Mouse (Mus musculus) ES-E14 (cell line): ENCODE data around the gene R3hdm2. TPM values are rescaled to one million over a fixed set of nuclear protein-coding genes. Genes with fewer than 3 reads are reported as not detected.

Experiments
- DNase-seq: peaks from one replicate; pipeline ENCODE4 v3.0.0-alpha.2; 2013; ENCODE audit warnings: low read depth, low spot score
- H3K27ac ChIP-seq: 2 replicates; pipeline ENCODE4 v1.5.1; 2012; ENCODE audit warnings: low read depth, mild to moderate bottlenecking, low read length, moderate library complexity, mixed read lengths; ENCODE audit not compliant: poor library complexity, insufficient read depth, severe bottlenecking
- H3K36me3 ChIP-seq: 2 replicates; pipeline ENCODE4 v1.6.1; 2012; ENCODE audit warnings: mild to moderate bottlenecking, low read length, moderate library complexity, mixed read lengths; ENCODE audit not compliant: control insufficient read depth, poor library complexity, insufficient read depth, severe bottlenecking
- H3K4me1 ChIP-seq, 2 experiments: fragments of 150-350 bp in 1 of 2; sonication (generic) in 1 of 2; 2 replicates each; pipeline ENCODE4 v1.6.1; 2012; ENCODE audit warnings: low read length in 2 of 2, mild to moderate bottlenecking in 1 of 2, mixed read lengths in 1 of 2; ENCODE audit not compliant: control insufficient read depth in 2 of 2, insufficient read depth in 2 of 2, poor library complexity in 1 of 2
- H3K4me3 ChIP-seq, 2 experiments: fragments of 150-350 bp in 1 of 2; sonication (generic) in 1 of 2; 2 replicates each; pipeline ENCODE4 v1.5.1; 2012; ENCODE audit warnings: low read length in 2 of 2, low read depth in 1 of 2, mild to moderate bottlenecking in 1 of 2, mixed read lengths in 1 of 2; ENCODE audit not compliant: insufficient read depth in 1 of 2, poor library complexity in 1 of 2, severe bottlenecking in 1 of 2
- H3K9ac ChIP-seq: 2 replicates; pipeline ENCODE4 v1.6.1; 2012; ENCODE audit warnings: low read depth, mild to moderate bottlenecking, low read length, mixed read lengths; ENCODE audit not compliant: poor library complexity, insufficient read depth, severe bottlenecking
- H3K9me3 ChIP-seq: fragments of 150-350 bp; sonication (generic); 2 replicates; pipeline ENCODE4 v1.6.1; 2012; ENCODE audit warnings: low read depth, mild to moderate bottlenecking, low read length; ENCODE audit not compliant: control insufficient read depth, insufficient read depth
- CHD2 ChIP-seq: IDR thresholded peaks from 2 replicates; pipeline ENCODE4 v1.6.1; 2014; ENCODE audit warnings: mild to moderate bottlenecking, low read depth, low read length, inconsistent platforms
- HCFC1 ChIP-seq: IDR thresholded peaks from 2 replicates; pipeline ENCODE4 v1.6.1; 2012; ENCODE audit warnings: low read length, inconsistent platforms, borderline replicate concordance; ENCODE audit not compliant: insufficient read depth
- MAFK ChIP-seq: IDR thresholded peaks from 2 replicates; pipeline ENCODE4 v1.6.1; 2014; ENCODE audit warnings: mild to moderate bottlenecking, low read depth, low read length, inconsistent platforms; ENCODE audit not compliant: insufficient read depth
- ZC3H11A ChIP-seq: IDR thresholded peaks from 2 replicates; pipeline ENCODE4 v1.6.1; 2012; ENCODE audit warnings: low read depth, mild to moderate bottlenecking, inconsistent platforms, low read length, borderline replicate concordance
- ZNF384 ChIP-seq: IDR thresholded peaks from 2 replicates; pipeline ENCODE4 v1.6.1; 2012; ENCODE audit warnings: low read depth, low read length, inconsistent platforms
- in situ Hi-C, 2 experiments: fragments of 600-800 bp; cut with MboI; formaldehyde crosslinking; loops; one replicate each; pipeline ENCODE4 v1.15.1; 2025; ENCODE audit warnings: low sequenced_read_pairs in 2 of 2, inconsistent platforms in 1 of 2; ENCODE audit not compliant: unreplicated experiment in 2 of 2
- total RNA-seq: library from RNA; depleted of rRNA; stranded (reverse); fragments of 300-350 nt; gene quantifications from 2 replicates; pipeline ENCODE4 v1.2.3, GENCODE M21; 2012

R3hdm2 gene
- total RNA-seq, 1 experiment = 25.5 TPM

GRCm38 (mm10) chr10:127351719-127352118, 28.4 kb upstream of the R3hdm2 start:
- Histone ChIP-seq H3K36me3 (no peaks in the 10 kb centered on the region), H3K4me3 (peak overlapping the region in 1 of 2 experiments; percentile 1; a peak in 1 of 4 replicates), H3K9me3 (no peaks in the 10 kb centered on the region), H3K4me1 (peaks cover 3 to 12% of the 10 kb centered on the region in 2 experiments; a peak in 3 of 4 replicates), H3K9ac (no peak overlapping the region), H3K27ac (no peak overlapping the region)
- TF ChIP-seq MAFK (no peak), CHD2 (no peak), ZNF384 (no peak), HCFC1 (no peak), ZC3H11A (no peak)
- DNase-seq = no peak
- in situ Hi-C loops = no loop called here

GRCm38 (mm10) chr10:127352187-127352586, 27.9 kb upstream of the R3hdm2 start:
- DNase-seq = no peak
- no peak overlapping the region; the same call in 1 of the 2 replicates for H3K9ac ChIP-seq
- no peak overlapping the region for H3K27ac ChIP-seq
- in situ Hi-C loops = no loop called here
- H3K4me3 ChIP-seq = peak overlapping the region in 1 of 2 experiments; percentile 19; a peak in 1 of 4 replicates
- H3K4me1 ChIP-seq = peaks cover 3 to 12% of the 10 kb centered on the region in 2 experiments; a peak in 3 of 4 replicates
- no peaks in the 10 kb centered on the region for H3K36me3 ChIP-seq
- H3K9me3 ChIP-seq = no peaks in the 10 kb centered on the region
- TF ChIP-seq ZNF384 (no peak), MAFK (no peak), HCFC1 (no peak), ZC3H11A (no peak), CHD2 (no peak)

GRCm38 (mm10) chr10:127352766-127353165, 27.4 kb upstream of the R3hdm2 start:
- Histone ChIP-seq H3K36me3 (no peaks in the 10 kb centered on the region), H3K9me3 (no peaks in the 10 kb centered on the region), H3K4me3 (no peak overlapping the region), H3K9ac (no peak overlapping the region), H3K27ac (no peak overlapping the region), H3K4me1 (peaks cover 3 to 12% of the 10 kb centered on the region in 2 experiments; a peak in 3 of 4 replicates)
- in situ Hi-C loops = no loop called here
- no peak for TF ChIP-seq ZC3H11A
- no peak for TF ChIP-seq ZNF384
- no peak for TF ChIP-seq HCFC1
- no peak for TF ChIP-seq CHD2
- no peak for TF ChIP-seq MAFK
- DNase-seq = no peak

GRCm38 (mm10) chr10:127353909-127354895, 25.9 kb upstream of the R3hdm2 start, which contains the start of gene Inhbe:
Inhbe (minus strand) TSS chr10:127354411.
- Histone ChIP-seq H3K9ac (no peak within 1 kb of the TSS), H3K36me3 (no peaks in the 10 kb centered on the region), H3K4me3 (no peak within 1 kb of the TSS), H3K9me3 (no peaks in the 10 kb centered on the region), H3K4me1 (peaks cover 3 to 12% of the 10 kb centered on the region in 2 experiments; a peak in 2 of 4 replicates), H3K27ac (no peak within 1 kb of the TSS)
- no peak for TF ChIP-seq HCFC1
- no peak for TF ChIP-seq CHD2
- no peak for TF ChIP-seq ZC3H11A
- TF ChIP-seq MAFK = no peak
- TF ChIP-seq ZNF384 = no peak
- in situ Hi-C loops = no loop called here
- DNase-seq = no peak
